Mouse (Mus musculus) heart, embryonic 14.5 days (tissue): Measurements from ENCODE around the gene Cnnm3. TPM values are rescaled to one million over a fixed set of nuclear protein-coding genes. Genes with fewer than 3 reads are reported as not detected.

Experiments
- ATAC-seq: fragments of 200-750 bp; cut with Nextera tagmentation; 2 replicates; pipeline ENCODE4 v1.8.0; 2017; ENCODE audit warnings: low read depth, moderate TSS enrichment; ENCODE audit not compliant: insufficient number of reproducible peaks, insufficient read depth, low FRiP score
- H3K27ac ChIP-seq, 2 experiments: fragments of 200-500 bp in 1 of 2; fragments of 300-500 bp in 1 of 2; sonication (generic) in 1 of 2; replicated peaks in 1 of 2; 2 replicates each; pipeline ENCODE4 v1.5.1; 2012 to 2014; ENCODE audit warnings: low read depth in 2 of 2, low read length in 2 of 2, control low read depth in 1 of 2, mild to moderate bottlenecking in 1 of 2, mixed read lengths in 1 of 2; ENCODE audit not compliant: control insufficient read depth in 1 of 2, insufficient read depth in 1 of 2
- H3K27me3 ChIP-seq: fragments of 300-500 bp; sonication (generic); 2 replicates; pipeline ENCODE4 v1.6.1; 2014; ENCODE audit warnings: mild to moderate bottlenecking, low read length, control low read depth; ENCODE audit not compliant: control insufficient read depth, insufficient read depth
- H3K36me3 ChIP-seq: fragments of 300-500 bp; sonication (generic); 2 replicates; pipeline ENCODE4 v1.6.1; 2014; ENCODE audit warnings: mild to moderate bottlenecking, control low read depth, low read length, mixed read lengths; ENCODE audit not compliant: control insufficient read depth, insufficient read depth
- H3K4me1 ChIP-seq, 2 experiments: fragments of 200-500 bp in 1 of 2; fragments of 300-500 bp in 1 of 2; sonication (generic) in 1 of 2; 2 replicates each; pipeline ENCODE4 v1.6.1; 2012 to 2014; ENCODE audit warnings: low read length in 2 of 2, control low read depth in 1 of 2, mixed read lengths in 1 of 2; ENCODE audit not compliant: control insufficient read depth in 2 of 2, insufficient read depth in 2 of 2
- H3K4me2 ChIP-seq: fragments of 300-500 bp; sonication (generic); 2 replicates; pipeline ENCODE4 v1.6.1; 2014; ENCODE audit warnings: mild to moderate bottlenecking, low read length
- H3K4me3 ChIP-seq, 2 experiments: fragments of 200-500 bp in 1 of 2; fragments of 300-500 bp in 1 of 2; sonication (generic) in 1 of 2; 2 replicates each; pipeline ENCODE4 v1.5.1; 2012 to 2014; ENCODE audit warnings: low read length in 2 of 2, mild to moderate bottlenecking in 2 of 2, control low read depth in 1 of 2, low read depth in 1 of 2, moderate library complexity in 1 of 2; ENCODE audit not compliant: control insufficient read depth in 1 of 2, insufficient read depth in 1 of 2
- H3K9ac ChIP-seq: fragments of 300-500 bp; sonication (generic); 2 replicates; pipeline ENCODE4 v1.6.1; 2014; ENCODE audit warnings: mild to moderate bottlenecking, low read length
- H3K9me3 ChIP-seq: fragments of 300-500 bp; sonication (generic); 2 replicates; pipeline ENCODE4 v1.6.1; 2016; ENCODE audit warnings: low read length, control low read depth; ENCODE audit not compliant: control insufficient read depth
- WGBS: fragments of 180-500 bp; shearing (Covaris S2); extraction: QIAGEN DNeasy Blood & Tissue Kit; methylation state at CpG from one replicate; pipeline ENCODE4 v1.1.7; 2014; 5-methylcytosine and 5-hydroxymethylcytosine counted together
- polyA plus RNA-seq: library from polyadenylated mRNA; unstranded; fragments of >200 nt; fragmentation: Nextera tagmentation; extraction: Ambion mirVana; gene quantifications from 2 replicates; pipeline ENCODE4 v1.2.1, GENCODE M21; 2014

Gene Cnnm3
- polyA plus RNA-seq, 1 experiment from 2014 or later = 3.7 TPM

- 91% methylated on average over 16 of the region's 16 CpGs for WGBS
- H3K27me3 ChIP-seq = no peaks in the 10 kb centered on the region
- H3K4me1 ChIP-seq = peaks cover 17 to 41% of the 10 kb centered on the region in 2 experiments
- no peak overlapping the region for H3K9ac ChIP-seq
- H3K4me3 ChIP-seq = no peak overlapping the region
- H3K27ac ChIP-seq = no peak overlapping the region
- H3K36me3 ChIP-seq = peaks cover 58% of the 10 kb centered on the region
- H3K9me3 ChIP-seq = no peaks in the 10 kb centered on the region
- ATAC-seq = no peak
- no peak overlapping the region for H3K4me2 ChIP-seq
Measured at GRCm38 (mm10) chr1:36541844-36542243, 30.2 kb downstream of the Cnnm3 start.

- 90% methylated on average over 9 of the region's 9 CpGs for WGBS
- peaks cover 20 to 48% of the 10 kb centered on the region in 2 experiments for H3K4me1 ChIP-seq
- 0 out of 4 replicates have a peak overlapping the region, but pooled peaks of 1 of the 2 experiments have one; percentile 9 for H3K27ac ChIP-seq
- H3K36me3 ChIP-seq = peaks cover 53% of the 10 kb centered on the region
- no peaks in the 10 kb centered on the region for H3K27me3 ChIP-seq
- no peak overlapping the region for H3K9ac ChIP-seq
- no peak for ATAC-seq
- no peak overlapping the region for H3K4me3 ChIP-seq
- no peaks in the 10 kb centered on the region for H3K9me3 ChIP-seq
- H3K4me2 ChIP-seq = no peak overlapping the region
Measured at GRCm38 (mm10) chr1:36542925-36543324, 31.3 kb downstream of the Cnnm3 start.

GRCm38 (mm10) chr1:36545382-36545781 lies 33.7 kb downstream of the Cnnm3 start:
- H3K4me3 ChIP-seq = no peak overlapping the region
- 65% methylated on average over 2 of the region's 2 CpGs for WGBS

GRCm38 (mm10) chr1:36545845-36546600 lies 34.4 kb downstream of the Cnnm3 start:
- WGBS = 58% methylated on average over 19 of the region's 19 CpGs
- Histone ChIP-seq H3K27me3 (no peaks in the 10 kb centered on the region), H3K27ac (peak overlapping the region; percentile 19 to 70; a peak in 2 of 4 replicates), H3K9ac (peak overlapping the region; percentile 85), H3K4me3 (peak overlapping the region; percentile 74 to 86), H3K4me2 (peak overlapping the region; percentile 73), H3K9me3 (no peaks in the 10 kb centered on the region), H3K36me3 (peaks cover 51% of the 10 kb centered on the region), H3K4me1 (peaks cover 17 to 52% of the 10 kb centered on the region in 2 experiments)
- ATAC-seq = no peak

More at GRCm38 (mm10) chr1:36545382-36545781, 33.7 kb downstream of the Cnnm3 start:
- peak overlapping the region; percentile 73 for H3K4me2 ChIP-seq
- H3K9ac ChIP-seq = no peak overlapping the region
- H3K9me3 ChIP-seq = no peaks in the 10 kb centered on the region
- no peak for ATAC-seq
- H3K4me1 ChIP-seq = peaks cover 17 to 52% of the 10 kb centered on the region in 2 experiments
- peaks cover 51% of the 10 kb centered on the region for H3K36me3 ChIP-seq
- H3K27ac ChIP-seq = 0 out of 4 replicates have a peak overlapping the region, but pooled peaks of 1 of the 2 experiments have one; percentile 19
- no peaks in the 10 kb centered on the region for H3K27me3 ChIP-seq

GRCm38 (mm10) chr1:36546888-36547471 lies 35.3 kb downstream of the Cnnm3 start, which contains the start of gene Ankrd39:
Ankrd39 (minus strand) TSS chr1:36547445.
- peak; percentile 98 for ATAC-seq
- H3K9me3 ChIP-seq = no peaks in the 10 kb centered on the region
- peaks cover 52% of the 10 kb centered on the region for H3K36me3 ChIP-seq
- no peaks in the 10 kb centered on the region for H3K27me3 ChIP-seq
- peak within 1 kb of the TSS; percentile 63 to 70 for H3K27ac ChIP-seq
- peaks cover 15 to 51% of the 10 kb centered on the region in 2 experiments for H3K4me1 ChIP-seq
- peak within 1 kb of the TSS; percentile 73 for H3K4me2 ChIP-seq
- peak within 1 kb of the TSS; percentile 85 for H3K9ac ChIP-seq
- peak within 1 kb of the TSS; percentile 74 to 86 for H3K4me3 ChIP-seq
- 0% methylated on average over 43 of the region's 43 CpGs for WGBS

- H3K9ac ChIP-seq = no peak overlapping the region; the same call in 1 of the 2 replicates
Measured at GRCm38 (mm10) chr1:36547981-36548598, 36.4 kb downstream of the Cnnm3 start.

GRCm38 (mm10) chr1:36548771-36549170 lies 37.1 kb downstream of the Cnnm3 start:
- WGBS = 56% methylated on average over 8 of the region's 8 CpGs
- ATAC-seq = no peak
- H3K27ac ChIP-seq = no peak overlapping the region

More at GRCm38 (mm10) chr1:36547981-36548598, 36.4 kb downstream of the Cnnm3 start:
- peak overlapping the region in 1 of 2 experiments; percentile 57; a peak in 1 of 4 replicates for H3K27ac ChIP-seq
- no peaks in the 10 kb centered on the region for H3K9me3 ChIP-seq
- no peak for ATAC-seq
- H3K4me3 ChIP-seq = no peak overlapping the region
- peaks cover 53% of the 10 kb centered on the region for H3K36me3 ChIP-seq
- peaks cover 13 to 41% of the 10 kb centered on the region in 2 experiments for H3K4me1 ChIP-seq
- WGBS = 39% methylated on average over 9 of the region's 9 CpGs
- H3K4me2 ChIP-seq = no peak overlapping the region
- H3K27me3 ChIP-seq = no peaks in the 10 kb centered on the region

More at GRCm38 (mm10) chr1:36548771-36549170, 37.1 kb downstream of the Cnnm3 start:
- no peak overlapping the region for H3K4me3 ChIP-seq
- H3K27me3 ChIP-seq = no peaks in the 10 kb centered on the region
- no peak overlapping the region for H3K9ac ChIP-seq
- H3K4me1 ChIP-seq = peaks cover 13 to 39% of the 10 kb centered on the region in 2 experiments
- no peaks in the 10 kb centered on the region for H3K9me3 ChIP-seq
- peaks cover 60% of the 10 kb centered on the region for H3K36me3 ChIP-seq
- no peak overlapping the region for H3K4me2 ChIP-seq
